Mouse (Mus musculus) lung, postnatal 14 days (tissue): ENCODE measurements around the gene Baiap2.

Experiments
- DNase-seq: peaks from one replicate; pipeline ENCODE4 v3.0.0; 2021

Baiap2 gene

GRCm38 (mm10) chr11:119948803-119949202, 6.2 kb downstream of the Baiap2 start:
- DNase-seq = no peak

- no peak for DNase-seq
Observed at GRCm38 (mm10) chr11:119950535-119950934, 8.0 kb downstream of the Baiap2 start.

DNA sequence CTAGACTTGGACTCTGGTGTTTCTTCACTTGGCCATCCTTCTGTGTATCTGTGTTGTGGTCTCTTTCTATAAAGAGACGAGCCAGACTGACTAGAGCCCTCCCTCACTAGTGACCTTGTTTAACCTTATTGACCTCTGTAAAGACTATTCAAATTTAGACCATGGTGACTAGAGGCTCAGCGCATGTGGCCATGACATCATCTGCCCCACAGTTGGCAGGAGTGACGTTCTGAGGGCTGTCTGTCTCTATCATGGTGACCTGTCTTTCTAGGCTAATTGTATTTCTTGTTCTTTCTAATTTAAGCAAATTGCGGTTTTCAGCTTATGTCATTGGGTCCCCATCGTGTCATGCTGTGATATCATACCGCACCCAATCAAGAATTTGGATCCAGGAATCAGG, 8.8 kb downstream of the Baiap2 start:
- DNase-seq = no peak

- DNase-seq = peak; percentile 68
Observed at GRCm38 (mm10) chr11:119952429-119953224, 10.1 kb downstream of the Baiap2 start.

DNA sequence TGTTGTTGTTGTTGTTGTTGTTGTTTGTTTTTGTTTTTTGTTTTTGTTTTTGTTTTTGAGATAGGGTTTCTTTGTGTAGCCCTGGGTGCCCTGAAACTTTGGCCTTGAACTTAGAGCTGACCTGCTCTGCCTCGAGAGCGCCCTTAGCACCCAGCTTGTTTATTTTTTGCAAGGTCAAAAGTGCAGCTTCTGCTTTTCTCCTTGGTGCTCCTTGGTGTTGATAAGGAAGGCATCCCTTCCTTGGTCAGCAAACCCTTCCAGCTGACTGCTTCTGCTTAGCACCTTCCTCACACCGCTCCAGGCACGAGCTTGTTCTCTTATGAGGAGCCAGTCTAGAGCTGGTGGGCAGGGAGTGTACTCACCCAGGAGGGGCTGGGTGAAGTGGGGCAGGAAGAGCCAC, 11.7 kb downstream of the Baiap2 start:
- DNase-seq = no peak

DNA sequence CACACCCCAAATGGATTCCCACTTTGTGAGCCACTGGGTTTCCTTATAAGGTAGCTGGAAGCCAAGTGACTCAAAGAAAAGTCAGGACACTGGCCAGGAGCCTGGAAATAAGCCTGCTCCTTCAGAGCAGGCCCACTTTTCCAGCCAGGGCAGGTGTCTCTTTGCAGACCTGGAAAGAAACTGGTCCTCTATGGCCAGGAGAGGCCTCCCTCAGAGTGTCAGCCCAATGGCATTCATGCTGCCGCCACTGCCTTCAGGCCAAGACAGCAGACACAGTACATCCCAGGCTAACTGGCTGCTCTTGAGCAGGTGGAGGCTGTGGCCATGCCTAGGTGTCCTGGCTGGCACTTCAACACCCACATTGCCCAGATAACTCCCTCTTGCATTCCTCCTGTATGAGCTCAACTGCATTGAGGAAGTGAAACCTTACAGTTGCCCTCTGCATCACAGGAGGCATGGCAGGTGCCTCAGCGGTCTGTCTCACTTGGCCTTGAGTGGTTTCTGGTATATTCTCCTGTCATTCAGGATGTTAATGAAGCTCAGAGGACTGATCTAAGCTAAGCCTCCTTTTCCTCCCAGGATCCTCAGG, 12.3 kb downstream of the Baiap2 start:
- peak; percentile 26 for DNase-seq

DNA sequence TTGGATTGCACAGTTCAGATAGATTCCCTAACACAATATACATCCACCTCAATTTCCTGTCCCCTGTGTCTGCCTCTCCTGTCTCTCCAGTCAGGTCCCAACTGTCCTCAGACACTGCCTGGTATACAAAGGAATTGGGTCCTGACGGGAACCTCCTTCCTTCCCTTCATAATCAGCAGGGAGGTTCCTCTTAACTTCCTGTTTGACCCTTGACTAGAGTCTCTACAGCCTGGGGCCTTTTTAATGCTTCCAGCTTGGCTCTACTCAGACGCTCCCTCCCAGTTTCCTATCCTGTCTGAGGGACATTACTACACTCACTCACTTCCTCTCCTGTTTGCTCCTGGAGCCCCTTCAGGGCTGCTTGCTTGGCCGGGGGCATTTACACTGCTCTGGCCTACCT, 12.9 kb downstream of the Baiap2 start:
- peak; percentile 29 for DNase-seq

DNA sequence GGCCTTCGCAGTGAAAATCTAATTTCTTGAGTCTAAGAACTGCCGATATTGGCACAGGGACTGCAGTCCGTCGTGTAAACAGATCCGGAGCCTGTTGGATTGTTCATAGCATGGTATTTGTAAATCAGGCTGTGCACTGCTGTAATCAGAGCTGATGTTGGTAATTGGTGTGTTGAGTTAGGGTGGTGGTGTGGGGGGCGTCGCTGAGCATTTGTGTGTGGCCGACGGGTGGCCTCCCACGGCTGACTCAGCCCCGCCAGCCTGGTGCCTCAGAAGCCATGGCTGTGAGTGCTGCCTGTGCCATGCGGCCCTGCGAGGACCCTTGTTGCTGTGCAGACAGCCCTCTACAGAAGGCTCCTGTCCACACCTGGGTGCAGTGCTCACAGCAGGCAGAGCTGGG, 14.0 kb downstream of the Baiap2 start:
- DNase-seq = no peak

DNA sequence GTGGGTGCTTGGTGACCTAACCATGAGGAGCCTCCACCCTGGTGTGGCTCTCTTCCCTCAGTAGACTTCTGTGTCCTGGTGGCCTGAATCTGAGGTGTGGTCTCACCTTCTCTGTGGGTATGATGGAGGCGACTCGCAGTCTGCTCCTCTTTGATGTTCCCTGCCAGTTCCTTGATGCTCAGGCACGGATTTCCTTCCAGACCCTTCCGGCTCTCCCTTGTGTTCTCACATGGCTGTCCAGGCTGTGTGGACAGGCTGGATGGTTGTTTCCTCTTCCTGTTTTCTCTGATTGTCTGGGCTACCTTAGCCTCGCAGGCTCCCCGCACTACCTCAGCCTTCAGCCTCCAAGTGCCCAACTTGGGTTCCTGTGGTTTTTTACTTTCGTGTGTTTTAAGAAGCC, 16.3 kb downstream of the Baiap2 start:
- DNase-seq = no peak

GRCm38 (mm10) chr11:119959714-119960113, 17.2 kb downstream of the Baiap2 start:
- DNase-seq = no peak

- DNase-seq = no peak
Observed at GRCm38 (mm10) chr11:119960671-119961070, 18.1 kb downstream of the Baiap2 start.

DNA sequence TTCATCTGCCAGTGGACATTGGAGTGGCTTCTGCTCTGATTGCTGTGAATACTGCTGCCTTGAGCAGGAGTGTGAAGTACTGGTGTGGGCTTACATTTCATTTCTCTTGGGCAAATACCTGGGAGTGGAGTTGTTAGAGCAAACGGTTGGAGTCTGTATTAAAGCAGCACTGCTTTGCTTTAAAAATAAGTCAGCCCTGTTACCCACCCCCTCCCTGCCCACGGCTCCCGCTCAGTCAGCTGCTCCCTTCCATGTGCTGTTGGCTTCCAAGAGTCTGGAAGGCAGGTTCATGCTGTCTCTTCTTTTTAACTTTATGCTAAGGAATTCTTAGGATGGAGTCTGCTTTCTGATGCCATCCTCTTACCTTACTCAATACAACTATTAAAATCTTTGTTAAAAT, 18.9 kb downstream of the Baiap2 start:
- DNase-seq = no peak

GRCm38 (mm10) chr11:119965053-119965452, 22.5 kb downstream of the Baiap2 start:
- no peak for DNase-seq

DNA sequence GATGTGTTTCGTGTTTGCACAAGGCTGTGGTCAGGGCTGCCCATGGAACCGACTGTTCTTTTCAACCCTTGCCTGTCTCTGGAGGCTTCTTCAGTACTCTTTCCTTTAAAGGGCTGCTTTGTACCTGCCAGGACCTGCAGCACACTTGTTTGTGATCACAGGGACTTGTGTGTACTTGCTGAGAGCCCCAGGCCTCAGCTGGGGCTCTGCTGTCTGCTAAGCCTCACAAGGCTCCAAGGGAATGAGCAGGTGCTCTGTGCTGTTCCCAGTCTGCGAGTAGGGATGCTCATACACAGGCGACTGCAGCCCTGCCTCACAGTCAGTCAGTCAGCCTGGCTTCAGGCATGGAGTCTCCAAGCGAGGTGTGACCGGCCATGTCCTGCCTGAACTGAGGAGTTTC, 23.7 kb downstream of the Baiap2 start:
- DNase-seq = no peak

- DNase-seq = no peak
Observed at GRCm38 (mm10) chr11:119967401-119967800, 24.8 kb downstream of the Baiap2 start.

DNA sequence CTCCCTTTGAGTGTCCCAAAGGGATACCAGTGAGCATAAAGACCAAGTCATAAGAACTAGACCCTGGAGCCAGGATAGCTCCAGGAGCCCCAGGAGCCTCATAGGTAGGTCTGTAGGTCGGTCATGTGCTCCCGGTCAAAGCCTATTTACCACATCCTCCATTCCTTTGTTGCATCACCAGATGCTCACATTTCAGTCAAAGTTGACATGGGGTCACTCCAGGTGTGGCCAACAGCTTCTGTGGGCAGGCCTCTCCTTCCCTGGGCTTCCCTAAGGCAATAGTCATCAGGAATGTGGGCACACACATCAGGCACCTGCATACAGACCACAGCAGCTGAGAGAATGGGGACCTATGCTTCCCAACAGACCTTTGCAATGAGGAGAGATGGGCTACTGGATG, 25.3 kb downstream of the Baiap2 start:
- no peak for DNase-seq

DNA sequence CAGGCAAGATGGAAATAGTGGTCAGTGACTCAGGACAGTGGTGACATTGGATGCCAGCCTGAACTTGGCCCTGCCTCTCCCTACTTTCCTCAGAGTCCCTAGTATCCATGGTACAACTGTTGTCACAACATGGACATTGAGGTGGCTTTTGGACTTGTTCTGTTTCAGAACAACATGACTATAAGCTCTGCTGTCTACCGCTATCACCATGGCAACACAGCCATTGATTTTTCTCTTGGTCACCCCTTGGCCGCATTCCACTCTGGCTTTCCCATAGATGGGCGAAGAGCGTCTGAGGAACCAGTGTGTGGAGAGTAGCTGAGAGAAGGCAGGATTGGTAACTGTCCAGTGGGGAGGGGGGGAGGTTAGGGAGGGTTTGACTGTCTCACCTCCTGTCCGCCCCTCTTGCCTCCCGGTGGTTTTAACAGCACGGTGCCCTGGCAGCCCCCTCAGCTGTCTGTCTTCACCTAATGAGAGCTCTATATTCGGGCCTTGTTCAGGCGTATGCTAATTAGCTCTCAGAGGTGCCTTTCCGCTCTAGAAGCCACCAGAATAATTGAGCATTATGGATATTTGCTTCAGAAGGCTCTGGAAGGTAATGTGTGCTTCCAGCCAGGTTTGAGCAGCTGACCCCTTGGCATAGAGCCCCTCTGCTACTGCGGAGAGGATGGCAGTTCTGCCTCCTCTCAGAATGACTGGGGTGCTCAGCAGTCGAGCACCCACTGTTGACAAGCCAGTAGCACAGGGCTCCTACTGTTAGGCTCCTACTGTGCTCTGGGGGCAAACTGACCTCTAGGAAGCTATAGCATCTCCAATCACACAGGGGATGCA, 27.7 kb downstream of the Baiap2 start:
- no peak for DNase-seq

GRCm38 (mm10) chr11:119973789-119974188, 31.2 kb downstream of the Baiap2 start:
- peak; percentile 35 for DNase-seq

DNA sequence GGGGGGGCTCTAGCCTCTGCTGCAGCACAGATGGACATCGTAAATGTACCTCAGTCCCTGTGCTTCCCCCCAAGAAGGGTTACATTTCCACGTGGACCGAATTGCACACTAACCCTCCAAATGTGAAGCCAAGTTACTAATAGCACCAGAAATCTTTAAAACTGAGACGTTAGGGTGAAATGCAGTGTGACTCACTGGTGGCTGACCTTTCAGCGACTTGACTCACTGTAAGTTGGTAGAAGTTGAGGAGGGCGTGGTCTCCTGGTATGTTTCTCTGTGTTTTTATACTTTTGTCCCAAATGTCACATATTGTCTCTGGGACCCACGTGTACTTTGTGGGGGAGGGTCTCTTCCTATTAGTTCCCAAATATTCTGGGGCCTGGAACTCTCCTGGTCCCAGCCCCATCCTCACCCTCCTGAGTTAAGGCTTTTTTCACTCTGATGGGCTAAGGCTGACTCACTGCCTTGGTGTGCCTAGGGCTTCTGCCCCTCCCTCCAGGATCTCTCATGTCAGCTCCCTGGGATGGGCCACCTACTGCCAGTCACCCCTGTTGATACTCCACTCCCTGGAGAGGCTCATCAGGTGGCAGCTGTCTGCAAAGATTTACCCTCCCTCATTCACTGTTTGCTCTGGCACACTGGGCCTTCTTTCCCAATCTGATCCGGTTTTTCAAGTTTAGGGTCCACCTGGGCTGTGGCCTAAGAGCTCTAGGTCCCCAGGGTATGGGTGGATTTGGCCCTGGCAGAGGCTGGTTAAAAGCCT, 33.4 kb downstream of the Baiap2 start:
- DNase-seq = peak; percentile 53

GRCm38 (mm10) chr11:119978701-119979100, 36.1 kb downstream of the Baiap2 start:
- DNase-seq = no peak

- DNase-seq = no peak
Observed at GRCm38 (mm10) chr11:119979596-119980385, 37.2 kb downstream of the Baiap2 start.

GRCm38 (mm10) chr11:119981769-119982168, 39.2 kb downstream of the Baiap2 start:
- no peak for DNase-seq
